Mouse (Mus musculus) kidney, adult 2 months (tissue): ENCODE results near the gene Mink1. TPM values are rescaled to one million over a fixed set of nuclear protein-coding genes. Genes with fewer than 3 reads are reported as not detected.
"Not testable (repeated sequence)": the region's sequence is repeated elsewhere in the genome, so short reads cannot be mapped to it uniquely, and the experiment has no call there.

ENCODE experiments used
- DNase-seq: peaks from one replicate; pipeline ENCODE4 v3.0.0; 2021
- H3K27ac ChIP-seq: fragments of 200-500 bp; 2 replicates; pipeline ENCODE4 v1.5.1; 2012; ENCODE audit warnings: low read depth, low read length, control low read depth, inconsistent platforms; ENCODE audit not compliant: insufficient read depth
- H3K27me3 ChIP-seq: fragments of 200-500 bp; replicated peaks from 2 replicates; pipeline ENCODE4 v1.6.1; 2012; ENCODE audit warnings: mild to moderate bottlenecking, moderate library complexity, low read length, inconsistent platforms; ENCODE audit not compliant: control insufficient read depth, insufficient read depth
- H3K36me3 ChIP-seq: fragments of 200-500 bp; 2 replicates; pipeline ENCODE4 v1.6.1; 2012; ENCODE audit warnings: mild to moderate bottlenecking, moderate library complexity, low read length, inconsistent platforms; ENCODE audit not compliant: control insufficient read depth, insufficient read depth
- H3K4me1 ChIP-seq: fragments of 200-500 bp; 2 replicates; pipeline ENCODE4 v1.6.1; 2011; ENCODE audit warnings: low read length; ENCODE audit not compliant: control insufficient read depth, insufficient read depth
- H3K4me3 ChIP-seq: fragments of 200-500 bp; 2 replicates; pipeline ENCODE4 v1.5.1; 2011; ENCODE audit warnings: mild to moderate bottlenecking, low read depth, low read length, control low read depth; ENCODE audit not compliant: insufficient read depth
- CTCF ChIP-seq: fragments of 200-500 bp; conservative IDR thresholded peaks from 2 replicates; pipeline ENCODE4 v1.5.1; 2011; ENCODE audit warnings: low read depth, mild to moderate bottlenecking, control low read depth, low read length, moderate library complexity, mixed read lengths; ENCODE audit not compliant: insufficient read depth, insufficient read length
- POLR2A ChIP-seq: fragments of 200-500 bp; IDR thresholded peaks from one replicate; pipeline ENCODE4 v1.6.1; 2011; ENCODE audit warnings: low read depth, low read length, control low read depth
- WGBS: fragments of 180-500 bp; shearing (Covaris S2); methylation state at CpG from one replicate; pipeline ENCODE4 v1.1.7; 2018; 5-methylcytosine and 5-hydroxymethylcytosine counted together
- polyA plus RNA-seq: library from polyadenylated mRNA; depleted of rRNA; stranded (reverse); fragments of >200 nt; gene quantifications from 2 replicates; pipeline ENCODE4 v1.2.3, GENCODE M21; 2012

Gene Mink1
- polyA plus RNA-seq, 1 experiment: 73.1 TPM

- peaks cover 6% of the 10 kb centered on the region; the same call in 1 of the 2 replicates for H3K4me1 ChIP-seq
- H3K36me3 ChIP-seq: no peaks in the 10 kb centered on the region
- no peak overlapping the region for H3K4me3 ChIP-seq
- TF ChIP-seq POLR2A: no peak
- no peak for TF ChIP-seq CTCF
- DNase-seq: no peak
- H3K27ac ChIP-seq: no peak overlapping the region
- H3K27me3 ChIP-seq: no peaks in the 10 kb centered on the region
- 4% methylated on average over 8 of the region's 8 CpGs for WGBS
Observed at GRCm38 (mm10) chr11:70524782-70525181, 37.9 kb upstream of the Mink1 start.

DNA sequence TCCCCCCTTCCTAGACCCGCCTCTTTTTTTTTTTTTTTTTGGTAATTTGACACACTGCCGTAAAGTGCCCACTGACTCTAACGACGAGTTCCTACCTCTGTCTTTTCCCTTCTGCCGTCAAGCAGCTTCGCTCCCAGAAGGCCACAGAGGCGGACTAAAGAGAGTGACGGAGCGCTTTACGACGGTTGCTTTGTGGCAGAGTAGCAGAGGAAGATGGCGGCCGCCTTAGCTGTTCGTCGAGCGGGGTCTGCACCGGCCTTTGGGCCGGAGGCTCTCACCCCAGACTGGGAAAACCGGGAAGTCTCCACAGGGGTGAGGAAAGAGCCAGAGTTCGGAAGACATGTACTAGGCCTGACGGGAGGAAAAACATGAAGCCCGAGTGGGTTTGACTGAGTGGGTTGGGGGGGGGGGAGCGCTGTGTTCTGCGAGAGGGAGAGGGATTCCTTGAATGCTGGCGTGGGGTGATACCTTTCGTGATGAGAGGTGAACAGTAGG, 37.5 kb upstream of the Mink1 start, which contains the start of gene Psmb6:
Psmb6 (plus strand) TSS at position 184 of the 495 bp plus-strand sequence.
- peaks cover 6% of the 10 kb centered on the region; the same call in 1 of the 2 replicates for H3K4me1 ChIP-seq
- WGBS: 1% methylated on average over 26 of the region's 26 CpGs
- no peak for TF ChIP-seq CTCF
- peak; percentile 67 for TF ChIP-seq POLR2A
- H3K36me3 ChIP-seq: no peaks in the 10 kb centered on the region
- peak within 1 kb of the TSS; percentile 73 for H3K4me3 ChIP-seq
- no peaks in the 10 kb centered on the region for H3K27me3 ChIP-seq
- peak; percentile 98 for DNase-seq
- H3K27ac ChIP-seq: no peak within 1 kb of the TSS

DNA sequence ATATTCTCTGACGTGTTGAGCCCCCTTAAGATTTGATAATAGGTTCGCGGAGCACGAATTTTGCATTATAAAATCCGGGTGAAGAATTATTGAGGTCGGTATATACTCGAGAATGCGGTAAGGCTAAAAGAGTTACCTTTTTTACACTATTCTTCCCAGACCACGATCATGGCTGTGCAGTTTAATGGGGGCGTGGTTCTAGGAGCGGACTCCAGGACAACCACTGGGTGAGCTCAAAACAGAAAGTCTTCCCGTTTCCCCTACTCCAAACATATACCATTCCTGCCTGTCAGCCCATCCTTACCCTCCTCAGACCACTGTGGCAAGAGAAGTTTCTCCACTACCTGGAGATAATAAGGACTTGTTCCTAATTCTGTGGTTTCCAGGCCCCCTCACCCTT, 37.0 kb upstream of the Mink1 start:
- no peaks in the 10 kb centered on the region for H3K36me3 ChIP-seq
- H3K4me1 ChIP-seq: peaks cover 6% of the 10 kb centered on the region; the same call in 1 of the 2 replicates
- DNase-seq: no peak
- H3K4me3 ChIP-seq: peak overlapping the region; percentile 73
- H3K27ac ChIP-seq: no peak overlapping the region
- H3K27me3 ChIP-seq: no peaks in the 10 kb centered on the region
- 2% methylated on average over 12 of the region's 12 CpGs for WGBS
- TF ChIP-seq POLR2A (no peak), CTCF (no peak)

DNA sequence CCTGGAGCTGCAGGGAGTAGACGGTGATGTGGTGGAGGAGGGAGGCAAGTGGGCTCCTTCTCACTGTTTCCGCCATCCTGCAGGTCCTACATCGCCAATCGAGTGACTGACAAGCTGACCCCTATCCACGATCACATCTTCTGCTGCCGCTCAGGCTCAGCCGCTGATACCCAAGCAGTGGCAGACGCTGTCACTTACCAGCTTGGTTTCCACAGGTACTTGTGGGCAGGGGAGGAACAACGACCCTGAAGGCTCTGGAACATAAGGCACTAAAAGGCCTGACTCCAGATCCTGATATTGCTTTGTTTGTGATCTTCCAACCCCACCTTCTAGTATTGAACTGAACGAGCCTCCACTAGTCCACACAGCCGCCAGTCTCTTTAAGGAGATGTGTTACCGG, 36.5 kb upstream of the Mink1 start:
- DNase-seq: no peak
- TF ChIP-seq POLR2A: no peak
- no peak for TF ChIP-seq CTCF
- no peaks in the 10 kb centered on the region for H3K36me3 ChIP-seq
- H3K27me3 ChIP-seq: no peaks in the 10 kb centered on the region
- peaks cover 6% of the 10 kb centered on the region; the same call in 1 of the 2 replicates for H3K4me1 ChIP-seq
- H3K27ac ChIP-seq: no peak overlapping the region
- 86% methylated on average over 12 of the region's 12 CpGs for WGBS
- H3K4me3 ChIP-seq: 0 out of 2 replicates have a peak overlapping the region, but pooled peaks have one; percentile 21

DNA sequence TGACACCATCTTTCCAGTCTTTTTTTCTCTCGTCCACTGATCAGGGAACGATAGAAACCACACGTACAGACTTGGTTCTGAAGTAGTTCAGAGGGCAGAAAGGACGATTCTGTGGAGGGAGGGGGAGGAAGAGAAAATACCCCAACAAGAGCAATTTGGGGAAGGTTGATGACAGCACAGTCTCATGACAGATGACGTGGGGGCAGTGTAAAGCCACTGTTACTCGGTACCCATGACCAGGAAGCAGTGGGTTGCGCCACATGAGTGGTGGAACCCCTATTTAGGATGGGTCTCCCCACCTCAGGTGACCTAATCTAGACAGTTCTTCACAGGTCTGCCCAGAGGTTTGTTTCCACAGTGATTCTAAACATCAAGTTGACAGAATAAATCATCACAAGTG, 34.1 kb upstream of the Mink1 start:
- Histone ChIP-seq H3K4me3 (no peak overlapping the region), H3K27ac (no peak overlapping the region), H3K27me3 (no peaks in the 10 kb centered on the region), H3K36me3 (no peaks in the 10 kb centered on the region), H3K4me1 (peaks cover 6% of the 10 kb centered on the region; the same call in 1 of the 2 replicates)
- WGBS: 83% methylated on average over 7 of the region's 7 CpGs
- TF ChIP-seq POLR2A (no peak), CTCF (no peak)
- no peak for DNase-seq

- not testable (repeated sequence) for H3K36me3 ChIP-seq, H3K27ac ChIP-seq, H3K4me3 ChIP-seq, DNase-seq, H3K4me1 ChIP-seq, H3K27me3 ChIP-seq
- WGBS: 74% methylated on average over 2 of the region's 2 CpGs
Observed at GRCm38 (mm10) chr11:70531065-70531464, 31.6 kb upstream of the Mink1 start.

DNA sequence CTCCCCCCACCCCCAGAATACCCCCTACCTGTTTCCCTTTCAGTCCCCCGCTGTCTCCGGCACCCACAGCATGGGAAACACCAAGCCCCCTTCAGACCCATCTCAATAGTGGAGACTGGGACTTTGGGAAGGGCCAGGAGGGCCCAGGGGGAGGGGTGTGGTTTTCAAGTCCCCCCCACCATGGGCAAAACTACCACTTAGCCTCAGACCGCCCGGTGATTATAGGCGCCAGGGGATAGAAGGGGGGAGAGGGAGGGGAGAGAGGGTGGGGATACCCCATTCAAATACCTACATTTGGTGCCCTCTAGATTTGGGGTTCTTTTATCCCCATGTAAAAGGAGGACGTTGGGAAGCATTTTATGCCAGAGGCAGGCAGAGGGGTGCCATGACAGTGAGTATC, 29.8 kb upstream of the Mink1 start, which contains the start of gene Gm40193:
Gm40193 (minus strand) TSS at position 101 of the 400 bp plus-strand sequence.
- TF ChIP-seq CTCF (no peak), POLR2A (no peak)
- 77% methylated on average over 6 of the region's 6 CpGs for WGBS
- Histone ChIP-seq H3K4me3 (no peak within 1 kb of the TSS), H3K4me1 (no peaks in the 10 kb centered on the region), H3K36me3 (no peaks in the 10 kb centered on the region), H3K27ac (no peak within 1 kb of the TSS), H3K27me3 (no peaks in the 10 kb centered on the region)
- no peak for DNase-seq

GRCm38 (mm10) chr11:70539423-70539822, 23.3 kb upstream of the Mink1 start:
- H3K27me3 ChIP-seq: no peaks in the 10 kb centered on the region
- 7% methylated on average over 9 of the region's 9 CpGs for WGBS
- no peak overlapping the region for H3K27ac ChIP-seq
- peak overlapping the region; percentile 49 for H3K4me3 ChIP-seq
- DNase-seq: no peak
- no peak for TF ChIP-seq POLR2A
- no peak for TF ChIP-seq CTCF
- no peaks in the 10 kb centered on the region for H3K36me3 ChIP-seq
- H3K4me1 ChIP-seq: no peaks in the 10 kb centered on the region
